Mouse (Mus musculus): ENCODE results near the gene BC017158.
"Not testable (repeated sequence)": the region's sequence is repeated elsewhere in the genome, so short reads cannot be mapped to it uniquely, and the experiment has no call there.

BC017158 gene

DNA sequence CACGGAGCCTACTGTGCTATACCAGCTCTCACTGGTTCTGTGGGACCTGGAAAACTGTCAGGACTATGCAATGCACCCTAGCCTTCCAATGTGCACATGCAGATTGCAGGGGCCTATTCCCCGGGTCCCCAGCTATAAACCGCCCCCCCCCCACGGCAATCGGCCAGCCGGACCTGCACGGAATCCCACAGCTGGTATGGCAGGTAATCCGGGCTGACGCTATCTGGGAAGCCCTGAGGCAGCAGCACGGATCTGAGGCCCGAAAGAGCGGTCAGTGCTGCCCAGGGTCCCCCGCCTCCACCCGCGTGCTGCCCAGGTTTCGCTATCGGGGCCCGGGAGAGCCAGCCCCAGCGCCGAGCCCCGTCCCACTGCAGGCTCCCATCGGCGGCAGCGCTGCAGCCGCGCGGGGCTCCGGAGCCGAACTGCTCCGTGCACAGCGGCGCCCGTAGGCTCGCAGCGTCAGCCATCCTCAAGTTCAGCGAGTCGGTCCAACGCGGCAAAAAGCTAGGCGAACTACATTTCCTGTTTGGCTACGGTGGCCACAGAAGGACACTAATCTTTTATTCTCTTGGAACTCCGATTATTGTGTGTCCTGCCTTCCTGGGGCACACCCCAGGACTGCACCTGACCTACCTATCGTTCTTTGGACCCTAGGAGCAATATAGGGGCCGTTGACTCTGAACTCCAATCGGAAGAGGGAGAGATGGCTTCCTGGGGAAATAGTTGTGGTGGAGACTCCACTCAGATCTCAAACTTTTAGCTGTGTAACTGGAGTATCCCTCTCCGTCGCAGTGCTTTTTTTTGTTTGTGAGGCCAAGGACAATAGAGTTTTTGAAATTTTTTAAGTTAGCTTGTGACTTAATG, at the start of gene BC017158:
Gene BC017158, minus strand, starts transcription at position 554 of the 864 bp plus-strand sequence.
- DNase-seq (ENCODE audit: low read depth, low spot score): peak; percentile 81

DNA sequence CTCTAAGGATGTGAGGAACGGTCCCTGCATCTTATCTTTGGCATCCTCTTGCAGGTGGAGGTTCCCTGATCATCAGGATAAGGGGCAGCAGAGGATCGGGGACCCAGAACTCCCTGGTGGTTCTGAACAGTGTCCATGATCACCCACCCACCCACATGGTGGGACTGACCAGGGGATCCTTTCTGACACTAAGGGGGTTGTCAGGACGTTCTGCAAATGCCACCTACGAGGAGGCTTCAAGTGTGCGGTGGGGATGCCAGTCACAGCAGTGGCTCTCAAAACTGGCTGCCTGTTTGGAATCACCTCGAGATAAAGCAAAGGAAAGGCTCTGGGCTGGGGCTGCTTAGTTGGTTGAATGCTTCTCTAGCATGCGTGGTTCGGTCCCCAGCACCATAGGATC, 49.0 kb upstream of the BC017158 start:
- no peak for DNase-seq (ENCODE audit: low read depth, low spot score)

GRCm38 (mm10) chr7:128346522-128346921, 48.6 kb upstream of the BC017158 start:
- DNase-seq (ENCODE audit: low read depth, low spot score): no peak

GRCm38 (mm10) chr7:128345691-128346090, 47.7 kb upstream of the BC017158 start:
- no peak for DNase-seq (ENCODE audit: low read depth, low spot score)

GRCm38 (mm10) chr7:128344928-128345653, 47.1 kb upstream of the BC017158 start:
- DNase-seq (ENCODE audit: low read depth, low spot score): peak; percentile 49

- DNase-seq (ENCODE audit: low read depth, low spot score): no peak
Observed at GRCm38 (mm10) chr7:128344488-128344887, 46.5 kb upstream of the BC017158 start.

- not testable (repeated sequence) for DNase-seq (ENCODE audit: low read depth, low spot score)
Observed at GRCm38 (mm10) chr7:128342691-128343090, 44.7 kb upstream of the BC017158 start.

DNA sequence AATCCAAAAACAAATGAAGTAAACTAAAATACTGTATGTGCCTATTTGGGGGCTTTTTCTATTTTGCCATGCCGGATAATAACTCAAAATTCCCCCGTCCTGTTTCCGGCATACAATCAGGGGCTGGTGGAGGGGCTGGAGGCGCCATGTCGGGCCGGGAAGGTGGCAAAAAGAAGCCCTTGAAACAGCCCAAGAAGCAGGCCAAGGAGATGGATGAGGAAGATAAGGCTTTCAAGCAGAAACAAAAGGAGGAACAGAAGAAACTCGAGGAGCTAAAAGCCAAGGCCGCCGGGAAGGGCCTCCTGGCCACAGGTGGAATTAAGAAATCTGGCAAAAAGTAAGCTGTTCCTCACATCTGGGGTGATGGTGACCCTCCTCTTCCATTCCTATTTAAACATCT, 42.4 kb upstream of the BC017158 start:
- not testable (repeated sequence) for DNase-seq (ENCODE audit: low read depth, low spot score)

DNA sequence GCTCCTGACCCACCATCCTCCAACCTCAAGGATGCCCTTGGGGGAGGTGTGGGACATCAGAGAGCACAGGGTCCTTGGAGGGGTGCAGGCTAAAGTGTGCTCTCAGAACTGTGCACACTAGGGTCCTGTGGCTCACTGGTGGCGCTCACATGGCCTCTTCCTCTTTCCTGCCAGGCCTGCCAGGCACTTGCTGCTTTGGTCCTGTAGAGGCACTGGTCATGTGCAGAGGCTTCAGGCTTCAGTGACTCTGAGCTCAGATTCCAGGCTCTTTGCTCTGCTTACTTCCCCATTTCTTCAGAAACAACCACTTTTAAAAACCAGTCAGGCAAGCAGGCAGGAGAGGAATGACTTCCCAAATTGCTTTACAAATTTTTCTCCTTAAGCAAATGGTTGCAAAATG, 34.9 kb upstream of the BC017158 start:
- no peak for DNase-seq (ENCODE audit: low read depth, low spot score)

DNA sequence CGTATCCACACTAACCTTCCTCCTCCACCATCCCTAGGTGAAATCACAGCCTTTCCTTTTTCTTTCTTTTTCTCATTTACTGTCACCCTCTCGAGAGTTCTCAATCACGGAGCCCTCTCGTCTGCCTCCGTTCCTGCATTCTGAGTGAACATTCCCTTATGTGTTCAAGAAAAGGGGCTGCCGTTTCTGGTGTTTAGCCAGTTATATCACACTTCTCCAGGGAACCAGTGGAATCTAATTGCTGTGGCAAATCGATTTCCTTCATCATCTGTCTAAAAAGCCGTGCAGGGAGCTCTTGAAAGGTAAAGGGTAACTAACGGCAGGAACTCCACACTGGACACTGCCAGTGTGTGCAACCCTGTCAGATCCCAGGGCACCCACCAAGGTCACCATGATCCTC, 33.0 kb upstream of the BC017158 start:
- no peak for DNase-seq (ENCODE audit: low read depth, low spot score)

DNA sequence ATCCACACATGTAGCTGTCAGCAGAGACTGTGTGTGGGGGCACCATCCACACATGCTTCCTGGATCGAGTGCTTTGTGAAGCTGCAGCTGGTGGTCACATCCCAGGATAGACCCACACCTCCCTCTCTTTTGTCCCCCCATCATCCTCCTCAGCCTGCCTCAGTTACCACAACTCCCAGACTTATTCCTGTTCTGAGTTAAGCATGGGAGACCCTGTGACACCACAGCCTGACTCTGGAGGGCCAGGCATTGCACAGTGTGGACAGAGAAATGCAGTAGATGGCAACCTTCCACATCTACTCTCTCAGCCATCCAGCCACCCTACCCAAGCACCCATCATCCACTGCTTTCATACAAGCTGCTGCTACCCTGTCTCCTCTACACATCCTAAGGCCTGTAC, 27.0 kb upstream of the BC017158 start:
- DNase-seq (ENCODE audit: low read depth, low spot score): no peak

GRCm38 (mm10) chr7:128321260-128321659, 23.3 kb upstream of the BC017158 start:
- no peak for DNase-seq (ENCODE audit: low read depth, low spot score)

DNA sequence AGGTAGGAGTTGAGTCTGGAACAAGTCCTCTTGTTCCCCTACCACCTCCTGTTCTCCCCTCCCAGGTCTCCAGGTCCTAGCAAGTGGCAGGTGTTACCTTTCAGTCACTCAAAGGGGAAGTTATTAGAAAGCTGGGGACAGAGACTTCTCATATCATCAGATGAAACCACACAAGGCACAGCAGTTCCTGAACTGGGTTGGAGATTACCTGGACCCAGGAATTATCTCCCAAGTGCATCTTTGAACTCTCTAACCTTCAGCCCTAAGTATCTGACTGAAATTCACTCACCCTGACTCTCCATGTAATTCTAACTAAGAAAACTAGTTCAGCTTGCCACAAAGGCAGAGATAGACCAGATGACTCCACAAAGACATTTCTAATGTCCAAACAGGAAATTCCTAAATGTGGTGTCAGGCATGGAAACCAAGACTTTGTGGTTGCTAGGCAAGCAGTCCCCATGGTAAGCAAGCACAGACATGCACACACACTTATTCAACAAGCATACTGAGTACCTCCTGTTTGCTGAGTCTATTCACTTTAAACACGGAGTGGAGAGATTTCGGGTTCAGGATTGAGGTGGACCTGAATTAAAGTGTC, 22.3 kb upstream of the BC017158 start:
- DNase-seq (ENCODE audit: low read depth, low spot score): no peak

DNA sequence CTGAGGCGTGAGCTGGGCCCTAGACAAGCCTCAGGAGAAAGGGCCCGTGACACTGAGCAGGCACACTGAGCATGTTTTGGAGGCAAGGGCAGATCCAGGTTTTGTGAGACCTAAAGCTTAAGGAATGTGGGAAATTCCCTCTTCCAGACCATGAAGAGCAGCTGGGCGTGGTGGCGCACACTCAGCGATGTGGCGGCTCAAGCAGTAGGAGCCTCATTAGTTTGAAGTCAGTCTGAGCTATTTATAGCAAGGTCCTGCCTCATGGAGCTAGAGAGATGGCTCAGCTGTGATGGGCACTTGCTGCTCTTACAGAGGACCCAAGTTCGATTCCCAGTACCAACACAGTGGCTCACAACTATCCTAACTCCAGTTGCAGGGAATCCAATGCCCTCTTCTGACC, 21.2 kb upstream of the BC017158 start:
- DNase-seq (ENCODE audit: low read depth, low spot score): no peak

DNA sequence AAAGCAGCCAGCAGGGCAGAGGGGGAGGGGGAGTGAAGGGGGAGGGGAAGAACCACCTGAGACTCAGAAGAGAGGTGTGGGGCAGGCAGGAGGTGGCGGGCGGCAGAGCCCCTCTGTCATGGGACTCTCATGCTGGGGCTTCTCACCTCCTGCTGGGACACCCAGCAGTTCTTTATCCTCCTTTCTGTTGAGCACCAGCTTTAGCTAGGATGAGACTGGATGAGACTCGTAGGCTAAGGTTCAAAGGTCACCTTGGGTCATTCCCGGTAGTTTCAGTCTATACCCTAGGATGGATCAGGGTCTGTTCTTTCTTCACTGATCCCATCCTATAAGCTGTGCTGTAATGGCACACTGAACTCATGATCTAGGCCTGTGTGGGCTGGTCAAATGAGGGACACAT, 19.0 kb upstream of the BC017158 start:
- DNase-seq (ENCODE audit: low read depth, low spot score): no peak

DNA sequence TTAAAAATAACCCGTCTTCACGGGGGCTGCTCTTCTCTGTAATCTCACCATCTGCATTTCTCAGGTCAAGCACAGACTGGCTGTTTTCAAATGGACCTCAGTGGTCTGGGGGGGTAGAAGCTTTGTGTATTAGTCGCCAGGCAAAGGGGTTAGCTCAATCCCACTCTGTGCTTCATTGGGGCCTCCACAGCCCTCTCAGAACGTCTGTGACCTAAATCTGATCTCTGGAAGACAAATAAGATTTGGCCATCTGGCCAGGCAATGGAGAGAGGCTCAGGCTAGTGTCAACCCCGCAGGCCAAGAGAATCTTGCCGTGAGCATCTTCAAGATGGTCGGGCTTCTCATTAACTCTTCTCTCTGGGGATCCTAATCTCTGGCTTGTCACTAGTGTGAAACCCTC, 16.5 kb upstream of the BC017158 start:
- DNase-seq (ENCODE audit: low read depth, low spot score): no peak

- DNase-seq (ENCODE audit: low read depth, low spot score): no peak
Observed at GRCm38 (mm10) chr7:128313601-128314000, 15.6 kb upstream of the BC017158 start.

DNA sequence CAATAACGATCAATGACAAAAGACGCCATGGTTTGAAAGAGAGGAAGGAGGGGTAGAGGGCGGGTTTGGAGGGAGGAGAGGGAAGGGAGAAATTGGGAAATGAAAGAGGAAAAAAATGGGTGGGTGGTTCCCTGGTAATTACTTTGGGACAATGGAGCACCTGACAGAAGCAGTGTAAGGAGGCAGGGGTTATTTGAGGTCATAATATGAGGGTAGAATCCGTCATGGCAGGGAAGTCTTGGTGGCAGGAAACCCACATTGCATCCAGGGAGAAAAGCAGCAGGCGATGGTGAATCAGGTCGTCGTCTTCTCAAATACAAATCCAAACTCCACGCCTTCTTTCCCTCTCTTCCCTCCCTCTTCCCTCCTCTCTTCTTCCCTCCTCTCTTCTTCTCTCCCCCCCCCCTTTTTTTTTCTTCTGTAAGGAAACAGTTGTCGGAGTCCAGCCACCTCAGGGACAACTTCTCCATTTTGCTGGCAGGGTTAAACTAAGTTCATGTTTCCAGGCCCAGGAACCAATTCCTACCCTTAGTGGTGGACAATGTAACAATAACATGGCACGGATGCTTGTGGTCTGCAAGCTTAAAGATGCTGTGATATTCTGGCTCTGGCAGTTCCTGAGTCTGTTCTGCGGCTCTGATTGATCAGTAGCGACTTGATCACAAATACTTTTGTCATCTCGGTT, 14.5 kb upstream of the BC017158 start:
- no peak for DNase-seq (ENCODE audit: low read depth, low spot score)

DNA sequence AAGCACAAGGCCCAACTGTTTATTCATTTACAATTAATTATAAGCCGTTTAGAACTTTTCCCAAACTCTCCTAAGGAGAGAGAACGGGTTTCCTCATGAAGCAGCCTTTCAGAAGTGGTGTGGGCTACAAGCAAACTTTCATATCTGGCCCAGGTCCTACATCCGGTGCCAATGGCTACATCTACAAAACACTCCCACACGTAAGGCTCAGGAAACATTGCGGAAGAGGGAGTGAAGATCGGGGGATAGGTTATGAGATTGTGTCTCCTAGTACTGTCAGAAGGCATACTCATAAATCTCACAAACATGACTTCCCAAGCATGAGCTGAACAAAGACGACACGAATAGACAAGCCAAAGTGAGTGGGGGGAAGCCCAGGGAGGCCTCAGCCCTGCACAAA, 13.8 kb upstream of the BC017158 start:
- no peak for DNase-seq (ENCODE audit: low read depth, low spot score)

DNA sequence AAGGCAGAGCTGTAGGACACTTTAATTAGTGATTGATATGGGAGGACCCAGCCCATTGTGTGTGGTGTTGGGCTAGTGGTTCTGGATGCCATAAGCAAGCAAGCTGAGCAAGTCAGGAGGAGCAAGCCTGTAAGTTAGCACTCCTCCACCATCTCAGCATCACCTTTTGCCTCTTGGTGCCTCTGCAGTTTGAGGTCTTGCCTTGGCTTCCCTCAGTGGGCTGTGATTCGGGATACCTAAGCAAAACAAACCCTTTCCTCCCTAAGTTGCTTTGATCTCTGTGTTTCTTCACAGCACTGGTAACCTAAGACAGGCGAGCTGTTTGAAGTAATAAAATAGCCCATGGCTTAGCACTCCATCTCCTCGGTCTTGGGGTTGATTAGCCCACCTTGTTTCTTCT, 13.3 kb upstream of the BC017158 start:
- no peak for DNase-seq (ENCODE audit: low read depth, low spot score)

DNA sequence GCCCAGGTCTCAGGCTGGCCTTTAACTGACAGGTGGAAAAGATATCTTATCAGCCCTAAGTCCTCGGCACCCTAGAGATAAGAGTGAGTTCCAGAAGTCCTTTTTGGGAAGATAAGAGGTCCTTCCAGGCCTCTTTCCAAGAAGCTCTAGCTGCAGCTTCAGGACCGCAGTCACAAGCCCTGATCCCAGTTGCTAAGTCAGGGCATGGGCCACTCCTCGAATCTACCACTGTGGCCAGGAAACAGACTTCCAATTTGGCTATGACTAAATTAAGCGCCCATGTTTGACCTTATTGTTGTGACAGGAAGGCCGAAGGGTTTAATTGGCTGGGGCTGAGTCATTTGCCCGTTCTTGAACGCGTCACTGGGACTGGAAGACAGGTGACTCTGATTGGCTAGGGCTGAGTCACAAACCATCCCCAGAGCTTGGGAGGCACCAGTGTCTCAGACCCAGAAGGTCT, 12.3 kb upstream of the BC017158 start:
- no peak for DNase-seq (ENCODE audit: low read depth, low spot score)

DNA sequence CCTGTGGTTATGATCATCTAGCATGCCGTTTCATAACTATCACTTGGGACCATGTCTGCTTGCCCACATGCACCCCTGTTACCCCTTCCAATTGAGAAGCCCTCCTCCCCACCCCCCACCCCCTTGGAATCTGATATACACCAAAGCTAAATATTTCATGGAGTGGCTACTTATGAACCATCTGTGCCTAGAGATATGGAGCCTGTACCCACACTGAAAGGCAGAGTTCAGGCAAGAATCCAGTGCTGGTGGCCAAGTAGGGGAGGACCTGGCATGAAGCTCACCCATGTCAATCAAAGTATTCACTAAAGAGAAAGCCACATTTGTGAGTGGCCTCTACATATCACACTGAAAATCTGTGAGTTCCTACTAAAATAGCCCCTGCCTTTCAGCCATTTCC, 11.8 kb upstream of the BC017158 start:
- DNase-seq (ENCODE audit: low read depth, low spot score): no peak

Data from CD4-positive helper T cell, adult 2 months (primary cell).